Mouse (Mus musculus) lung, adult 2 months (tissue): ENCODE results near the gene 2810408A11Rik. TPM values are rescaled to one million over a fixed set of nuclear protein-coding genes. Genes with fewer than 3 reads are reported as not detected.
"Not testable (repeated sequence)": the region's sequence is repeated elsewhere in the genome, so short reads cannot be mapped to it uniquely, and the experiment has no call there.

ENCODE experiments used
- DNase-seq: peaks from one replicate; pipeline ENCODE4 v3.0.0; 2022
- H3K4me1 ChIP-seq: fragments of 200-500 bp; 2 replicates; pipeline ENCODE4 v1.6.1; 2011; ENCODE audit warnings: low read length; ENCODE audit not compliant: control insufficient read depth, insufficient read depth
- H3K4me3 ChIP-seq: fragments of 200-500 bp; replicated peaks from 2 replicates; pipeline ENCODE3; 2011; ENCODE audit warnings: low read depth, mild to moderate bottlenecking, control low read depth, low read length; ENCODE audit errors: extremely low read depth
- CTCF ChIP-seq: fragments of 200-500 bp; IDR thresholded peaks from 2 replicates; pipeline ENCODE4 v1.5.1; 2011; ENCODE audit warnings: mild to moderate bottlenecking, low read length, control low read depth; ENCODE audit not compliant: insufficient read depth
- POLR2A ChIP-seq: fragments of 200-500 bp; IDR thresholded peaks from 2 replicates; pipeline ENCODE4 v1.6.1; 2011; ENCODE audit warnings: low read depth, mild to moderate bottlenecking, control low read depth, low read length, borderline replicate concordance; ENCODE audit errors: extremely low read depth
- WGBS: fragments of 180-500 bp; shearing (Covaris S2); methylation state at CpG from one replicate; pipeline ENCODE4 v1.1.7; 2018; 5-methylcytosine and 5-hydroxymethylcytosine counted together
- polyA plus RNA-seq: library from polyadenylated mRNA; depleted of rRNA; stranded (reverse); fragments of >200 nt; gene quantifications from 2 replicates; pipeline ENCODE4 v1.2.3, GENCODE M21; 2012

The 2810408A11Rik gene
- polyA plus RNA-seq, 1 experiment, result 1.4 TPM

DNA sequence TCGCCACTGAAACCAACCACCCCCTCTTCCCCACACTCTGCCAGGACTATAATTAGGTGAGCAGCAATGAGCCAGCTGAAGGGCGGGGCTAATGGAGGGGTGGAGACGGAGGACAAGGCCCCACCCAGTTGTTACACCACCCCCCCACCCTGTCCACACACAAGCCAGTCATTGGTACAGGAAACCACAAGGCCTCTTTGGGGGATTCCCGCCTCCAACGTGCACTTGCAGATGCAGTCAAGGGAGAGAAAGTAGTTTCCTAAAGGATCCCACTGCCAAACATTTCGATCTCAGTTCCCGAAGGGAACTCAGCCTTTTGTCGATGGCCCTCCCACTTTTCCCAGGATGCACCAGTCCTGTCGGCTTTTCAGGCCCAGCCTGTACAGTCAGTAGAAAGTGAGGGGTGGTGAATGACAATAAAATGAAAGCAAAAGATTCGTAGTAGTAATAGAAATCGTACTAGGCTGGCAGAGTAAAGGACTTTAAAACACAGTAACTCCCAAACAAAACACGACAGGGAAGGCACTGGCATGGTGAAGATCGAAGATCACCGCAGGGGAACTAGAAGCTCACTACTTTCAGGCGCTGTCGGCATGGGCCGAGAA lies 19.0 kb upstream of the 2810408A11Rik start:
- TF ChIP-seq CTCF (no peak), POLR2A (no peak)
- DNase-seq, result peak; percentile 82
- WGBS, result under 1% methylated on average over 17 of the region's 17 CpGs
- Histone ChIP-seq H3K4me1 (peaks cover 13% of the 10 kb centered on the region), H3K4me3 (peak overlapping the region; percentile 92)

DNA sequence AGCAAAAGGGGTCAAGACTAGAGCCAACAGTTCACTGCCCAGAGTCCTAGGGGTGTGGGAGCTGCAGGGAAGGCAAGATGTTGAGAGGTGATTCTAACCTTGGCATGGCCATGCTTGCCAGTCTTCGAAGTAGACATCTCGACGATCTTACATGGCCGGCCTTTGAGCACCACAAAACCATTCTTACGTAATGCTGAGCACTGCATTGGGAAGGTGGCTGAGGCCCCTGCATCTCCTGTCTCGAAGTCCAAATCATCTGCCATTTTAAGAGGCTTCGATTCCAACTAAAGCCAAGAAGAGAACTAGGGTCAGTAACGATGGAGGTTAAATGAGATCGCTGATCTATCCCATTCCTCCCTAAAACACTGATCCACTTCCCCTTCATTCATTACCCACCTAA lies 18.3 kb upstream of the 2810408A11Rik start:
- H3K4me3 ChIP-seq, result no peak overlapping the region
- H3K4me1 ChIP-seq, result peaks cover 18% of the 10 kb centered on the region
- 64% methylated on average over 9 of the region's 9 CpGs for WGBS
- DNase-seq, result no peak
- TF ChIP-seq CTCF (no peak), POLR2A (no peak)

GRCm38 (mm10) chr11:69918118-69918517 lies 17.3 kb upstream of the 2810408A11Rik start:
- WGBS, result 74% methylated on average over 5 of the region's 5 CpGs
- peaks cover 22% of the 10 kb centered on the region for H3K4me1 ChIP-seq
- no peak for DNase-seq
- no peak for TF ChIP-seq CTCF
- no peak for TF ChIP-seq POLR2A
- no peak overlapping the region for H3K4me3 ChIP-seq

DNA sequence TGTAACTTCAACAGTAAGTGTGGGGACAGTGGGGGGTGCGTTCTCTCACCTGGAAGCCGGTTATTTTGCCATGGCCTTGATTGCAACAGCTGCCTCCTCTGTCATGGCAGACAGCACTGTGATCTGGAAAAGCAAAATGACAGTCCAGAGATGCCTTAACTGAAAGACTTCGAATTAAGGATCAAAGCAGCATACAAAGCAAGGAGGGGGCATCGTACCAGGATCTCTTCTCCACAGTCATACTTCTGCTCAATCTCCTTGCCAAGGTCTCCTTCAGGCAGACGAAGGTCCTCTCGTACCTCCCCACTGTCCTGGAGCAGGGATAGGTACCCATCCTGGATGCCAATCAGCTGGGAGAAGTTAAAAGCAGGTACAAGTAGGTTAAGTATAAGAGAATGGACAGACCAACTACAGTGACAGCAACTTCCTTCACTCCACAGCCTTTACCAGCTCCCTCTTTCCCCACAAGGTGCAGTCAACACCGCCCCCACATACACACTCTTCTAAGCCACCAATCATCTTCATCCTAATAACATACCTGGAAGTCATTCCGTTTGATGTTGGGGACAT lies 16.7 kb upstream of the 2810408A11Rik start:
- no peak for DNase-seq
- TF ChIP-seq CTCF (no peak), POLR2A (no peak)
- peaks cover 22% of the 10 kb centered on the region for H3K4me1 ChIP-seq
- WGBS, result 80% methylated on average over 8 of the region's 8 CpGs
- H3K4me3 ChIP-seq, result no peak overlapping the region

DNA sequence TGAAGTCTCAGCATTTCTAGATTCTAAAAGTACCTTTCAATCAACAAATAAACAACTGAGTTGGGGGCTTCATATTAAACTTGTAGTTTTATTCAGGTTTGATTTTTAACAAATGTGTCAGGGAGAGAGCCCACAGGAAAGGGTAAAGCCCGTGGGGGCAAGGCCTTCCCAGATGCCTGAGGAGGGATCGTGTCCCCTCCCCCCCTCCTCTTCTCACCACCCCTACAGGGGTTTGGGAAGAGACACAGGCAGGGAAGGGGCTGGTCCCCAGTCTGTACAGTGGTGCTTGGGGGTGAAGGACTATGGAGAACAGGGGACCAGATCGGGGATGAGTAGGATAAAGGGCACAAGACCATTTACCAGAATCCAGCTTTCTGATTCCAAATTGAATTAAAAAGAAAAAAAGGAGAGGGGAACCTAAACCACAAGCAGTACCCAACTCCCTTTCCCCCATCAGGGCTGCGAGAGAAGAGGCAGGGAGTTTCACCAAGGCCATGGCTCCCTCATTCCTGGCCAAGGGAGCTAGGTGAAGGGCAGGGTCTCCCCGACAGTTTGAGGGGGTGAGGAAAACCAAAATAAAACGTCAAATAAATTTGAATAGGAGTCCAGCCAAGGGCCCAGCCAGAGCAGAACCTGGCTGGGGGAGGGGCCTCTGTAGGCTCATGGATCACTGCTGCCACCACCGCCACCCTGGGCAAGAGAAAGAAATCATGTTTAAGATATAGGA lies 16.0 kb upstream of the 2810408A11Rik start:
- not testable (repeated sequence) for H3K4me3 ChIP-seq, DNase-seq
- peaks cover 22% of the 10 kb centered on the region for H3K4me1 ChIP-seq
- WGBS, result 52% methylated on average over 7 of the region's 7 CpGs

DNA sequence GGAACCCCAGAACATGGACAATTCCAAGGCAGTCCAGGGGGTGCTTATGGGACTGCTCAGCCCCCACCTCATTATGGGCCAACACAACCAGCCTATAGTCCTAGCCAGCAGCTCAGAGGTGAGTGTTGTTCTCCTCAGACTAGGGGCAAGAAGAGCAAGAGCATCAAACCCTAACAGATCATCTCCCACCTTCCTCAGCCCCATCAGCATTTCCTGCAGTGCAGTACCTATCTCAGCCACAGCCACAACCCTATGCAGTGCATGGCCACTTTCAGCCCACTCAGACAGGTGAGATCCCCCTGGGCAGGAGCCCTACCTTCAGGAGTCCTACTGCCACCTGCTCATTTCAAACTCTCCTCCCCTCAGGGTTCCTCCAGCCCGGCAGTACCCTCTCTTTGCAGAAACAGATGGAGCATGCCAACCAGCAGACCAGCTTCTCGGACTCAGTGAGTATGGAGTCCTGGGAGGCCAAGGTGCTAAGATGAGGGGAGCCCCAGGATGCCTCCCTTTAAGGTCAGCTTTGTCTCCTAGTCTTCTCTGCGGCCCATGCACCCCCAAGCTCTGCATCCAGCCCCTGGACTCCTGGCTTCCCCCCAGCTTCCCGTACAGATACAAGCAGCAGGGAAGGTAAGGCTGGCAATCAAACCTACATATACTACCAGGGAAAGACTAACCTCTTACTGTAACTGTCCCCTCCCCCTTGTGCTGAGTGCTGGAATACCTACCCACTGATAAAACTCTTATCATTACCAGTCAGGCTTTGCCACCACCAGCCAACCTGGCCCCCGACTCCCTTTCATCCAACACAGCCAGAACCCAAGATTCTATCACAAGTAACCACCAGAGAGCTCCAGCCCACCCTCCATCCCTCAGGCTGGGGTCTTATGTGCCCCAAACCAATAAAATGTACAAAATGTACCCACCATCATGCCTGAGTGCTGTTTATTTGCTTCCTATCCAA lies 15.2 kb upstream of the 2810408A11Rik start:
- WGBS, result 66% methylated on average over 5 of the region's 5 CpGs
- DNase-seq, result no peak
- Histone ChIP-seq H3K4me1 (peaks cover 22% of the 10 kb centered on the region), H3K4me3 (no peak overlapping the region)
- TF ChIP-seq CTCF (no peak), POLR2A (no peak)

DNA sequence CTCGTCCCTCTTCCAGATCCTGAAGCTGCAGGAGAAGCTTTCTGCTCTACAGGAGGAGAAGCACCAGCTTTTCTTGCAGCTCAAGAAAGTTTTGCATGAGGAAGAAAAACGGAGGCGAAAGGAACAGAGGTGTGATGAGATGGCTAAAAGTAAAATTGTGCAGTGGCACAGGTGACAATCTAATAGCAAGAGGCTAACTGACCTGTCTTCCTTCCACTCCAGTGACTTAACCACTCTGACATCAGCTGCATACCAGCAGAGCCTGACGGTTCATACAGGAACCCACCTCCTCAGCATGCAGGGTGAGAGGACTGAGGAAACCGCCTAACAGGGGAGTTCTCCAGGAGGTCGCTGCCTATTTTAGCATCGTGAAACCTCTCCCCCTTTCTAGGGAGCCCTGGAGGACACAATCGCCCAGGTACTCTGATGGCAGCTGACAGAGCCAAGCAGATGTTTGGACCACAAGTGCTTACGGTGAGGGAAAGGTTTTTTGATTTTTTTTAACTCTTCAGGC lies 14.2 kb upstream of the 2810408A11Rik start:
- WGBS, result 33% methylated on average over 9 of the region's 9 CpGs
- Histone ChIP-seq H3K4me3 (peak overlapping the region; percentile 88), H3K4me1 (peaks cover 22% of the 10 kb centered on the region)
- TF ChIP-seq CTCF, result no peak
- TF ChIP-seq POLR2A, result no peak
- DNase-seq, result no peak

DNA sequence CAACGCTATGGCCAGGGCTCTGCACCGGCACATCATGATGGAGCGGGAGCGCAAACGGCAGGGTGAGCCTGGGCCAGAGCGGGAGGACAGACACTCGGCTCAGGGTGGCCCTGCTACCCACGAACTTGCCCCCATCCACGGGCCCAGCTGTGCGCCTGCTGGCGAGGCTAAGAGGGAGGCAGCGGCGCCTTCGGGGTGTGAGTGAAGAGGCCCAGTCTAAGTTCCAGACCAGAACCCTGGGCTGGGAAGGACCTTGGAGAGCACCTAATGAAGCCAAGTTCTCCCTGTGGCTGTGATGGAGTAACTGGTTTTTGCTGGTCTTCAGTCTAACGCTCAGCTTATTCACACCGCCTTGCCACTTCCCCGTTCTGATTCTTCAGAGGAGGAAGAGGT lies 13.6 kb upstream of the 2810408A11Rik start:
- peak overlapping the region; percentile 88 for H3K4me3 ChIP-seq
- H3K4me1 ChIP-seq, result peaks cover 22% of the 10 kb centered on the region
- TF ChIP-seq POLR2A (no peak), CTCF (no peak)
- DNase-seq, result no peak
- 2% methylated on average over 17 of the region's 17 CpGs for WGBS

GRCm38 (mm10) chr11:69913554-69914371 lies 13.0 kb upstream of the 2810408A11Rik start, which contains the start of gene Gps2:
TSS of gene Gps2 (plus strand) at chr11:69913888.
- peak; percentile 92 for DNase-seq
- Histone ChIP-seq H3K4me1 (peaks cover 18% of the 10 kb centered on the region), H3K4me3 (peak within 1 kb of the TSS; percentile 88)
- TF ChIP-seq POLR2A, result peak; percentile 50; the same call in 1 of the 2 replicates
- TF ChIP-seq CTCF, result no peak
- 1% methylated on average over 61 of the region's 61 CpGs for WGBS
